Mouse (Mus musculus) heart, postnatal 0 days (tissue): ENCODE measurements around the gene Gpr34.

ENCODE experiments used
- CTCF ChIP-seq: IDR thresholded peaks from 2 replicates; pipeline ENCODE4 v1.5.1; 2016; ENCODE audit warnings: antibody characterized with exemption, control low read depth, low read depth
- EP300 ChIP-seq: IDR thresholded peaks from 2 replicates; pipeline ENCODE4 v1.6.1; 2016; ENCODE audit warnings: antibody characterized with exemption, low read depth

DNA sequence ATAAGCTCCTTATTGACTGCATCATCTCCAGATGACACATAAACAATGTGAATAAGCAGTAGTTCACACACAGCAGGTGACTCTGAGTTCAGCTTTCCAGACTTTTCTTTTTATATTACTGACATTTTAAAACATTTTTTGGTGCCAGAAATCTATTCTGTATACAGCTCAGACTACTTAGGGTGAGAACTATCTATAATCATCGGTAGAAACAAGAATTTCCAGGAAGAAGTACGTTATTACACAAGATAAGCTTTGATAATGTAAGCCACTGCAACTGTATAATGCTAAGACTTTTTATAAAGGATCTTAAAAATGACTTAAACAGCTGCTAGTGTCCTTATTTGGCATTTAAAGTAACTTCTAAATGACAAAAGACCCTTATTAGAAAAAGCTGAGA, 19.8 kb upstream of the Gpr34 start:
- TF ChIP-seq CTCF: no peak
- TF ChIP-seq EP300: no peak
